Mouse (Mus musculus) spleen, adult 18-20 months (tissue): ENCODE data around the gene Abhd17a.
"Not testable (repeated sequence)": the region's sequence is repeated elsewhere in the genome, so short reads cannot be mapped to it uniquely, and the experiment has no call there.

Experiments
- DNase-seq, 2 experiments: peaks; one replicate each; pipeline ENCODE4 v3.0.0; 2022; ENCODE audit warnings: mixed read lengths in 2 of 2

Gene Abhd17a

GRCm38 (mm10) chr10:80608435-80608834, 18.3 kb upstream of the Abhd17a start:
- DNase-seq = no peak

GRCm38 (mm10) chr10:80606737-80607350, 16.7 kb upstream of the Abhd17a start:
- no peak for DNase-seq

GRCm38 (mm10) chr10:80606306-80606705, 16.2 kb upstream of the Abhd17a start:
- DNase-seq = no peak

GRCm38 (mm10) chr10:80605721-80606120, 15.6 kb upstream of the Abhd17a start, which contains the start of gene Gm49322:
Gm49322 (plus strand) TSS chr10:80606021.
- not testable (repeated sequence) for DNase-seq

DNA sequence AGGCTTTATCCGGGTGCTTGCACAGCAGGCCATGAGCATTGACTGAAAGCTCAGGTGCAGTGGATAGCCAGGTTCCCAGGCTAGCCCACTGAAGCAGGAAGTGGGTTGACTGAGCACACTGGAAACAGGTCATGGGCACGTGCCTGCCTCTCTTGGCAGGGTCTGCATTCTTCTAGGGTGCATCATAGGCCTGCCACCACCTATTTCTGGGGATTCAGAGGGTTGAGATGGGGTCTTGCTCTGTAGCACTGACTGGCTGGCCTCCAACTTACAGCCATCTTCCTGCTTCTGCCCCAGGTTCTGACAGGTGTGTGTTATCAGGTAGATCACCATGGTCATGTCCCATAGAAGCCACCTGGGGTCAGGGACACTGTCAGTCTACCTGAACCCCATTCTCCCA, 14.8 kb upstream of the Abhd17a start:
- DNase-seq = no peak

DNA sequence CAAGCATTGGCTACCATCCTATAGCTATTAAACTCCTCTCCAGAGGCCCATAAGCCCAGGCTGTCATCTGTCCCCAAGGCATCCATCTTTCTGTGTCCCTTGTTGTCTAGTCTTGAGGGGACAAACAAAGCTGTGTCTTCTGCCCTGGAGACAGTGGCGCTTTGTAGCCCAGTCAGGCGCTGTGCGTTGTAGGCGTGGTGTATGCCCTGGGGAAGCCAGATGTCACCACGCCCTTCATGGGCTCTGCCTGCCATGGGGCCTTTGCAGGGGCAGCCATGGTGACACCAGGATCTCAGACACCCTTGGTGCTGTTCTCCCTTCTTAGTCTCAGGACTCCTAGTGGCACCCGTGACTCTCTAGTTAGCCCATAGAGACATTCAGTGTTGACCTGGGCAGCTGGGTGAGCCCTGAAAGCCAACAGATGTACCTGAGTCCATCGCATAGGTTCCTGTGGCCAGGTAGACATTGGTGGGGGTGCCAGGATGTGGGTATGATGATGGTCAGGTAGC, 13.9 kb upstream of the Abhd17a start:
- no peak for DNase-seq

- no peak for DNase-seq
Observed at GRCm38 (mm10) chr10:80603364-80603763, 13.2 kb upstream of the Abhd17a start.

- peak; percentile 90 to 95 for DNase-seq
Observed at GRCm38 (mm10) chr10:80602698-80603325, 12.7 kb upstream of the Abhd17a start, which contains the start of the genes Scamp4 and Adat3. Scamp4 (plus strand) TSS chr10:80602872. Adat3 (plus strand) TSS chr10:80602880.

- DNase-seq = no peak
Observed at GRCm38 (mm10) chr10:80596318-80596717, 6.2 kb upstream of the Abhd17a start.

DNA sequence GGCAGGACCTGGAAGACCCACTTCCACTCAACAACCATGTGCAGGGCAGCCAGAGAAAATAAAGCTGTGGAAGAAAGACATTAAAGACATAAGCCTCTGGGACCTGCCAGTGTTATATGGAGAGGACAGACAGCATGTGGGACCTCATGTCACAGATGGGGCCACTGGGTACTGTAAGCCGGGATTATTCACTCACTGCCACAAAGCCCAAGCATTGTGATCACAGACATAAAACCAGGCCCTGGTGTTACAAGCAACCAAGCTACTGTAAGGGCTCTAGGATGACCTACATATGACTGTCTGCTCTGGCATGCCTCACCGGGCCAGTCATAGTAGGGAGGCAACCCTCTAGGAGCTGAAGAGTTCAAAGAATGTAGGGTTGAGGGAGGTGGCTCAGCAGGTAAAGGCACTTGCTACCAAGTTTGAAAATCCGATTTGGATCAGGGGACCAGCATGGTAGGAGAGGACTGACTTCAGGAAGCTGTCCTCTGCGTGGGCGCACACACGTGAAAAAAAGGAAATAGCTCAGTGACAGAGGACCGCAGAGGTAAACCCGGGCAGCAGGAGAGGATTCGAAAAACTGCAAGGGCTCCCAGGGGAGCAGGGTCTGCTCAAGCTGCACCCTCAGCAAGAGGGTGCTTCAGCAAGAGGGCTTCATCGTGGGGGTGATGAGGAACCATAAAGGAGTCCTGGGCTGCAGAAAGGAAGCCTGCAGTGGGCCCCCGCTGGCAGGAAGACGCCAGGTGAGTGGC, 838 bp downstream of the Abhd17a start:
- DNase-seq = peak; percentile 65 to 70

DNA sequence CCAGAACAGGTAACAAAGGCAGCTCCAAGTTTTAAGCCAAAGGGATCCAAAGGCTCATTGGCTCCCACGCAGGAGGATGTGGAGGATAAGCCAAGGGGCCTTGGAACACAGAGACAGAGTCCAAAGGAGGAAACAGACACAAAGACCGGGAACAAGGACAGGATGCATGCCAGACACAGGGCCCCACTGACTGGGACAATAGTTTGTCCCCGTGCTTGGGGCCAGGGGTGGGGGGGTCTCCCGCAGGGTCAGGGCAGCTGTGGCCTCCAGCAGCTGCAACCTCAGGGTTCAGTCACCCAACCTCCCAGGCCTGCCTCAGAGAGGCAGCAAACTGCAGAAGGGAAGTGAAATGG, 2.9 kb downstream of the Abhd17a start:
- DNase-seq = no peak

DNA sequence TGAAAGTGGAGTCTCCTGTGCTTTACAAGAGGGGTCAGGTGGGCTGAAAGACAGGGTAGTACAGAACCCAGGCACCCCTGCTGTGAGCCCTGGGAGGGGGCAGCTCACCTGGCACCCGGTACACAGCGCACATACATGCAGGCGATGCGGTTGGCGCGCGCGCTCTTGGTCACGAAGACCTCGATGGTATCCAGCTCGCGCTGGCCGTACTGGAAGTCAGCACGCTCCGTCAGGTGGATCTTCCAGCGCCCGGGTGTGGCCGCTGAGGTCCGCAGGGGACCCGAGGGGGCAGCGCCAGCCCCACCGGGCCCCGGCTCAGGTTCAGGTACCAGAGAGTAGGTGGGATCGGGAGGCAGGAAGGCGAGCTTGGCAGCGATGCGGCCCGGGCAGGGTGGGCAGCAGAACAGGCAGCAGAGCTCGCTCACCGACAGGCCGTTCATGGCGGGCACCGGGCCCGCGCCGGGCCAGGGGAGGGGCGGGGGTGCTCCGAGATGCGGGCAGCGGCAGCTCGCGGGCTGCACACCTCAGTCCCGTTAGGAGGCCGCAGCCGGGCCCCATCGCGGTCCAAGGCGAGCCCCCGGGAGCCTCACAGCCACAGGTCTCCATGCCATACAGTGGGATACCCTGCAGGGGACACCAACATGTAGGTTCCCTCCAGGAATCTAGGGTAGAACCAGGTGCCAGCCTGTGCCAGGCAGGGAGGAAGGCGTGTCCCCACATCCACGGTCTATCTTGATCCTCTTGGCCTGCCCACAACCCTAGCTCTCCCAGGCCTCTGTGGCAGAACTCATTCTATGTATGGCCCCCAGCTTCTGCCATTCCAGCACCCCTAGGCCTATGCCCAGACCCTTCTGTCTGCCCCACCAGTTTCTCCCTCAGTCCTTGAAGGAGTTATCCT, 3.5 kb downstream of the Abhd17a start:
- no peak for DNase-seq

DNA sequence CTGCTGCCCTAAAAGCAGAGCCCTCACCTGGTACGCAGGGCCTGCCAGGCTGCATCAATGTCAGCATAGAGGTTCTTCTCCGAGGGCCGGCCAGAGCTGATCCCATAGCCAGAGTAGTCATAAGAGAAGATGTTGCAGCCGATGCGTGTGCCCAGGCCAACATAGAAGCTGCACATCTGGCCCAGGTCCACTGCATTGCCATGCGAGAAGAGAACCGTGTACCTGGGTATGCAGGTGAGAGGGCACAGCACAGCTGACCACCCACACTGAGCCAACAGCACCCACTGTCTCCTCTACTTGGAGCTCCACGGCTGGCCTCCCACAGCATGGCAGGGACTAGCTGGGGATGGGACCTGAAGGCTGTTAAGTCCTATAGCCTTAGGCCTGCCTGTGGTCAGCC, 4.6 kb downstream of the Abhd17a start:
- no peak for DNase-seq

DNA sequence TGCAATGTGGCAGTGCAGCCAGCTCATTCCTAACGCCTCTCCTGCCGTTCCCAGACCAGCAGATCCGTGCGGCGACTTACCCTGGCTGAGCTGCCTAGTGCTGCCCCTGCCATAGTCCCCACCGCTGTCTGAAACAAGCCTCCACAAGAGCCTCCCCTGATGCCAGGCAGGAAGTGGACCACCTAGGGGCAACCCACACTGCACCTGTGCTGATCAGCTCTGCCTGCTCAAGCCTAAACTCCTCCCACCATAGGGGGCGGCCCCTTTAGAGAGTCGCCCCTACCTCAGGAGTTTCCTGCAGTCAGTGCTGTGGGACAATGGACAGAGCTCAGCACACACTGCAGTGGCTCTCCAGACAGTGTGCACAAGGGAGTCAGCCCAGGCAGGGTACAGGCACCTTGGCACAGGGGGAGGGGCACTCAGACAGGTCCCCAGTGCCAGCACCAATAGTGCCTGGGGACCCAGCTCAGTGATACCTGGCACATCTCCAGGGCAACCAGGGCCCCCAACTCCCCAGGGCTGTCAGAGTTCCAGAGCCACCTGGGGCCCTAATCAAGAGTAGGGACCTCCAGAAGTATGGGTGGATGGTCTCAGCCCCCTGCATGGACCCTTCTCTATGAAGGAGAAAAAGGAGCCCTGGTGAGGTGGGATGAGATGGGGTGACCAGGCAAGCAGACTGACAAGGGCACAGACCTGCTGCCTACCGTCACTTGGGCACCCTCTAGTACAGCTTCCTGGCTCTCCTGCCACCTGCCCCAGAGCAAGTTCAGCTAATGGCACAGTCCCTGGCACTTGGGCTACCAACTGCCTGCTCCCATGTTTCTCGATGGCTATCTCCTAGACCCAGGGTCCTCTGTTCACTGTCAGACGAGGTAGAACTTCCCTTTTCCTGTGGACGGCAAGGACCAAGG, 5.2 kb downstream of the Abhd17a start:
- DNase-seq = no peak

DNA sequence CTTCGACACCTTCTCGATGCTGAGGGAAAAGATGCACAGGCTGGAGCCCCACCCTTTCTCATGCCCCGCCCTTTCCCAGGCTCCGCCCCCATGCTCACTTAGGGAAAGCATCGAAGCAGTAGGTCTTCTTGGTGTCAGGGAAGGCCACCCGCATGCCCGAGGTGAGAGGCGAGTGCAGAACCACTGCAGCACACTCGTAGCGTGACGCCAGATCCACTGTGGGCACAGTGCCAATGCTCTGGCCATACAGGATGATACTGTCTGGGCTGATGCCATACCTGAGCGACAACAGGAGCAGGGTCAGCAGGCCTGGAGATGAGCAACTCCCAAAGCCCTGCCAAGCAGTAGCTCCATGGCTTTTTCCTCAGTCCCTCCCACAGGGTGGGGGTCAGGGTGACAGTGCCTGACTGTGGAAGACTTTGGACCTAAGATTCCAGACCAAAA, 6.1 kb downstream of the Abhd17a start:
- no peak for DNase-seq

GRCm38 (mm10) chr10:80583047-80583446, 7.1 kb downstream of the Abhd17a start:
- DNase-seq = no peak

DNA sequence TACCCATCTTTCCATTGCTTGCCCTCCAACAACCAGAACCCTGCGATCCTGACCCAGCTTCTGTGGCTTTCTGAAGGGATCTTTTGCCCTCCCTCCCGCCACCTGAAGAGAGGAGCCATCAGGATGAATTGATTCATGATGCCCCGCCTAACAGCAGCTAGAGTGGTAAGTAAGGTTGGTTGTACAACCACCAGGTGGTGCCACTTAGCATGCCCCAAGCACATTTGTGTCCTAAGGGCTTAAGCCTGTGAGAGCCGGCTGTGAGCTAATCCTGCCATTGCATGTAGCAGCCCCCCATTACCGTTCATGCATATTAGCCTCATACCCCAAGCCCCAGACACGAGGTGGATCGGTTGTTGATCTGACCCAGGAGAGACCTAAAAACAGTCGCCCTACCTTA, 11.2 kb downstream of the Abhd17a start:
- DNase-seq = peak; percentile 61 to 71

GRCm38 (mm10) chr10:80578131-80578750, 11.9 kb downstream of the Abhd17a start:
- DNase-seq = peak; percentile 82 to 86

- peak; percentile 100 for DNase-seq
Observed at GRCm38 (mm10) chr10:80577195-80578130, 12.7 kb downstream of the Abhd17a start, which contains the start of gene Klf16. Klf16 (minus strand) TSS chr10:80577321.
